Mouse (Mus musculus) retina, postnatal 1 day (tissue): ENCODE results near the gene Pdcd4.

Experiments
- DNase-seq: peaks from one replicate; pipeline ENCODE4 v3.0.0-alpha.2; 2012

Gene Pdcd4

DNA sequence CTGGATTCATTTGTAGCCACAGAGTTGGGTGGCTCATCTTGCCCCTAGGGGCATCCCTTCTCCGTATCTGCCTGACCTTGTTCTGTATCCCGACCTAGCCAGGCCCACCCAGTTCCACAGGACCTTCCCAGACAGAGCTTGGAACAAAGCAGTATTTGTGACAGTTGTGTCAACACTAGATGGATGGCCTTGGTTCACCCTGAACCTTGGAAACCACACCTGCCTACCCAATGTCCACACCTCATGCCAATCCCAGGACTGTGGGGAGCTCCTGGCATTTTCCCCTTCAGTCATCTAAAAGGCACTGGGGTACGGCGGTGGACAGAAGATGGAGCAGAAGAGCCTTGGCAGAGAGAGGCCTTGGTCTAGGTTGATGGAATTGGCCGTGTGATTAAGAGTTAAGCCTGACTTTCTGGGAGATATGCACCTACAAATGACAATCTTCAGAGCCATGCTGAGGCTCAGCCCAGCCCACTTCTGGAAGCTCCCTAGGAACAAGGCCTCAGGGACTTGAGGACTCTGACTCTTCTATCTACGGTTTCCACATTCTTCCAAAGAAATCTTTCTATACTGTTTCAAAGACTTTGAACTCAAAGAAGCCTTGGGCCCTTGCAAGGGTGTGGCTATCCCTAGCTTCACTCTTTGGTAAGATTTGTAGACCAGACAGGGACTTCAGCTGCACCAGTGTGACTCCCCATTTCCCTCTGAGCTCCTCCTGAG is 18.9 kb upstream of the Pdcd4 start:
- DNase-seq: no peak

- DNase-seq: peak; percentile 31
Measured at GRCm38 (mm10) chr19:53875246-53875645, 16.8 kb upstream of the Pdcd4 start.

DNA sequence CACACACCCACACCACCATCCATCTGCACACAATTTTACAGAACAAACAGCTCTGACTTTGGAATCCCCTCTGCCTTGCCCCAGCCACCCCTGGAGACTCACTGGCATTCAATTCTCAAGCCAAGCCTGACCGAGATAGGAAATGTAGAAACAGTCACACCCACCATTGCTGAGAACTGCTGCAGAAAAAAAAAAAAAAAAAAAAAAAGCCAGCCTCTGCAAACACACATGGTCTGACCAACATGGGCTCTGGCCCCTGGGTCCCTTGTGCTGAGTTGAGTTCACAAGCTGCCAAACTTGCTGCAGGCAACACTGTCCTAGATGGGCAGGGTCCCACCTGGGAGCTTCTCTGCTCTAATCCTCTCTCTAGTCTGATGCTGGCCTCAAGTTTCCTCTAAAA is 14.3 kb upstream of the Pdcd4 start:
- DNase-seq: no peak

DNA sequence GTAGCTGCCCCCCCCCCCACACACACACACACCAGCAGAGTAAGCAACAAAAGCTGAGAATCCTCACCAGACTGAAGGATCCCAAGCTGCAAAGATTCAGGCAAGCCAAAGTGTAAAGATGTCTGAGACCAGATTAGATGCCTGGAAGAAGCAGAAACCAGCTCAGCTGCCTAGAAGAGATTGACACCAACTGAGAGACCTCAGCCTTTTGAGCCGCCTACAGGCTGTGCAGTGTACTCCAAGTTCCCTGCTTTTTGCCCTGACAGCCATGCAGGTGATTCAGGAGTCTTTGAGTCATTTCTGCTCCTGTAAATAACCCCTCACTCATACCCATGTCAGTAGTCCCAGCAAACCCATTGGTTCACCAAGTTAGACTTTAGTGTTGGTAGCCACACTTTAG is 11.6 kb upstream of the Pdcd4 start:
- DNase-seq: no peak

DNA sequence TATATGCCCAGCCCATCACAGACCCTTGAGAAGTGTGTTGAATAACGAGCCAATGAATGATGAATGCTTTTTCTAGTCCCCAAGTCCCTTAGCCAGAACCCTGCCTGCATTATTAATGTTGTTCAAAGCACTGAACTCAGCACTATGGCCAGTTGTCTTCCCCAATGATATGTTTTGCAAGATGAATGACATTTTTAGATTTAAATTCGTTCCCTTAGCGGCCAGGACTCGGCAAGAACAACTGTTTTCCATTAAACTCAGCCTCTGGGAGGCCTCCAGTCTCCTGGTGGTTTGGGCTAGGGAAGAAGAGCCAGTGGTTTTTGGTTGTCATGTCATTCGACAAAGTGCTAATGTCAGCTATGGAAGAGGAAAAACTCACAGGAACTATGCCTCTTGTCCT is 10.2 kb upstream of the Pdcd4 start:
- peak; percentile 48 for DNase-seq

DNA sequence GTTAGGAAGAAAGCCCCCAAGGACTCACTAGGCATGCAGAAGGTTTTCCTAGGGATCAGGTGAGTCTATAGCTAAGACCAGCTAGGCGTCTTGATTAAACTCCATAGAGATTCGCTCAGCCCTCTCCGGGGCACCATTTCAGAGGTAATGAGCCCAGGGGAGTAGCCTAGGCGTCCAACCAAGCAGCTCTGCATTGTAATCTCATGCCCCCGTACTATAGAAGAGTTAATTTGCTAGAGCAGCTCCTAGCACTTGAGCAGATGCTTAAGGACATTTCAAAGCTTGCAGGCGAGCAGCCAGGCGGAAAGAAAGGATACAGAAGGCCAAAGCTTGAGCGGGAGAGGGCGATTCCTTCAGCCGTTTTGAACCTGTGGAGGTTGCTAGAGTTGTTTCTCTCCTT is 6.6 kb upstream of the Pdcd4 start:
- DNase-seq: peak; percentile 71

DNA sequence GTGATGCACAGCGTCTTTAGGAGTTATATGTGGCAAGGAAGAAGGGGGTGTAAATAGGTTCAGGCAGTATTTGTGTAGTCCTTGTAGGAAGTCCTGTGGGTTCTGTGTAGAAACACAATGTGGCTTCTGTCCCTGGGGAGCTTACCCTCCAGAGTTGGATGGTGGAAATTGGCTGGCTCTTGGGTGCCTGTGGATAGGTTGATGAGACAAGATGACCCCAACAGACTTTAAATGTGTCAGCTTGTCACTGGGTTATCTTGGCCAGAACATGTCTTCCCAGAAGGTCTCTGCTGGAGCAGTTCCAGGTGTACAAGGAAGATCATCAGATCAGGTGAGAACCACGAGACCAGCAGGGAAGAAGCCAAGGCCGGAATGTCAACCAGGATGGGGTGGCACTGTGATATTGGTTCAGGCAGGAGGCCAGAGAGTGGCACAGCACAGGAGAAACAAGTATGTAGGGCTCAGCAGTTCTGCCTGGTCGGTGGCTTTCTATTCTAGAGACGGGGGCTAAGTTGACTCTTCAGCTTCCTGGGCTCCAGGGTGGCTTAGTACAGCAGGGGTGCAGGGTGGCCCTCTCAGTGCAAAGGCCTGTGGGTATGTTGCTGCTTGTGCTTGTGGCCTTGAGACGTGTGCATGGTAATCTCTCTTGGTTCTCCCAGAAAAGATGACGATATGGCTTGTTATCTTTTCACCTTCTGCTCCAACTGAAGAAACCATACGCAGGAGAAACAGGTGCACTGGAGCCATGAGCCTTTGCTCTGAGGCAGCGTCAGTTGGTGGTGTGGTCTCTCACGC is 5.3 kb upstream of the Pdcd4 start:
- DNase-seq: no peak

DNA sequence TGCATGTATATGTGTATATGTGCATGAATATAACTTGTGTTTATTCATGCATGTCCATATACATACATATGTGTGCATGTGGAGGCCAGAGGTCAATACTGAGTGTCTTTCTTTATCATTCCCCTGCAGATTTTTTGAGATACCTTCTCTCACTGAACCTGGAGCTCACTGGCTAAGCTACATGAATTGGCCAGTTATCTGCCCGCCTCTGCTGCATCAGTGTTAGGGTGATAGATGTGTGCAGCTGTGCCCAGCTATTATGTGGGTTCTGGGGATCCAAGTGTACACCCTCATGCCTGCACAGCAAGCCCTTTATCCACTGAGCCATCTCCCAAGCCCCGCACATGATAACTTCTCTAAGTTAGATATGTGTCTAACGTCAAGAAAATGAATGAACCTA is 4.2 kb upstream of the Pdcd4 start:
- DNase-seq: no peak

DNA sequence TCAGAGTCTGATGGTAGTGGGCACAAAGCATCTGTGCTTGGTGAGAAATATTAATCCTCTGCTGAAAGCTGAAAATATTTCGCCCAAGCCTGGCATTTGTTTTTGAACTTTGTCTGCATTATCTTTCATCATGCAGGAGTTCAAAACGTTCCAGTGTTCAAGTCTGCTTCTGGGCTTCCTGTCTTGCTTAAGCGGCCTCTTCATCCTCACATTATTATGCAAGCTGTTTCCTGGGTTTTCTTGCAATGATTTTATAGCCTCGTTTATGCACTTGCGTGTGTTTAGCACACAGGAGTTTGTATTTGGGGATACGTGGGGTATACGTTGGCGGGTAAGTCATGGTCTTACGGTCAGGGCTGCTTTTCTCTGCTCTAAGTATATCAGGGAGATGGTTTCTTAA is 3.7 kb upstream of the Pdcd4 start:
- DNase-seq: no peak

- DNase-seq: no peak
Measured at GRCm38 (mm10) chr19:53889555-53889954, 2.5 kb upstream of the Pdcd4 start.

DNA sequence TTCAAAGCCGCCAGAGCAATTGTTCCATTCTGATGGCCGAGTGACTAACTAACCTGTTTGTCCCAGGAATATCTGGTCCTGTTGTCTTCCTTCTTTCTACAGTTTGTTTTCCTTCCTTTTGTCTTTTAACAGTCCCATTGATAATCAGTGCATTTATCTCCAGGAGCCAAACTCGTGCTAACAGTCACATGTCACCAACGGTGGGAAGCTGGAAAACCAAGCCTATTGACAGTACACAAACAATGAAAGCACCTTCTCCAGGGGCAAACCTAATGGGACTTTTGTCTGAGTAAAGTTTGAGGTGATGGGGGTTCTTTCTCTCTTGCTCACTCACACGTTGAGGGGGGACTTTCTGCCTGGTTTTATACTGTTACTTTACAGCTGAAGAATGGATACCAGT is 1.8 kb upstream of the Pdcd4 start:
- DNase-seq: no peak

GRCm38 (mm10) chr19:53890781-53891251 is 1.2 kb upstream of the Pdcd4 start:
- no peak for DNase-seq

DNA sequence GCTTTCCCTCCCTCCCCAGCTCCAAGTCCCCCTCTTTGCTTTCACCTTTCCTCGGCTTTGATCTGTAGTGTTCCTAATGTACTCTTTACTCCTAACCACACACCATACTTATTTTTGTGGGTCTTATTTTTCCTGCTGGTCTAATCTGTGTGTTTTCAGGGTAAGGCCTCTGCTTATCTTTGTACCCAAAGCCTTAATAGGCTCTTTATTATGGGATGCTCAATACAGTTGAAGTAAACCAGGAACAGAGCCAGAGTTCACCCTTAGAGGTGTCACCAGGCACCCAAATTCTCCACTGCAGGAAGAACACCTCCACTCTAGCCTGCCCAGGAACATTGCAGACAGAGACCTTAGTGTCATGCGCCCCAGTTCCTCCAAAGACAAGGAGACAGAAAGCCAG is 462 bp upstream of the Pdcd4 start:
- no peak for DNase-seq

DNA sequence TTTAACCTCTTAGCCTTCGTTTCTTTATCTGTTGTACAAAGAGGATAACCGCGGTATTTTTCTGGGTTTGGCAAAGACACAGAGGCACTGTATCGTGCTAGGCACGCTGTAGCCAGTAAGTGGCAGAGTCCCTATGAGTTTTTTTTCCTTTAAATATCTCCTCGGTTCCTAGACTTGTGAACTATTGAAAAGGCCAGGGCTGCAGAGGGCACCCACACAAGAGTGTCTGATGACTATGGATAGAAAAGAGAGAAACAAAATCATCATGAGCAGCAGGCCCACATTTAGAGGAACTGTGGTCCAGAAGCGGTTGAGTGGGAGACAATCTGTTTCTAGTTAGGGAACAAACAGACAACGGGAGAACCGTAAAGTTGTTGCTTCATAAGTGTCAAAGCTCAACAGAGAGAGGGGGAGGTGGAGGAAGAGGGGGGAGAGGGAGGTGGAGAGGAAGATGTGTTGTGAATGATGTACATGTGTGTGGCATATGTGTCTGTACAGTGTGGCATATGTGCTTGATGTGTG is 868 bp downstream of the Pdcd4 start:
- no peak for DNase-seq

DNA sequence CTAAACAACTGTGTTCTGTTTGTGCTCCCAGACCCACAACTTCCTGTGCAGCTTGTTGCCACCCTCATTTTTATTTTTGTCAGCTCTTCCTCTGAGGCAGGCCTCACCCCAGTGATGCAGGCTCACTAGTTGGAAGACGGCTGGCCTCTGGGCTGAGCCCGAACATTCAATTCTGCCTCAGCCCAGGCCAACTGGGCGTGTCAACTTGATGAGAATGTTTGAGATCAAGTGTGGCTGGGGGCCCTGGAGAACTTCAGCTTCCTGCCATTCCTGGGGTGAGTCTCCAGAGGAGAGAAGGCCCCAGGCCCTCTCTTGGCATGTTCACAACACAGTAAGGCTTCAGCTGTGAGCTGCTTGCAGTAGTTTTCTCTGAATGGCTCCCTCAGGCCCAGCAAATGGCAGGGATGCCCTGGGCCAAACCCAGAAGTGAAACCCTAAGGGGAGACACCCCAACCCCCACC is 1.7 kb downstream of the Pdcd4 start:
- DNase-seq: no peak

- DNase-seq: no peak
Measured at GRCm38 (mm10) chr19:53894538-53895121, 2.6 kb downstream of the Pdcd4 start.

- DNase-seq: no peak
Measured at GRCm38 (mm10) chr19:53898046-53898445, 6.0 kb downstream of the Pdcd4 start.

- DNase-seq: no peak
Measured at GRCm38 (mm10) chr19:53898498-53898897, 6.5 kb downstream of the Pdcd4 start.

GRCm38 (mm10) chr19:53898970-53899900 is 7.2 kb downstream of the Pdcd4 start:
- no peak for DNase-seq

DNA sequence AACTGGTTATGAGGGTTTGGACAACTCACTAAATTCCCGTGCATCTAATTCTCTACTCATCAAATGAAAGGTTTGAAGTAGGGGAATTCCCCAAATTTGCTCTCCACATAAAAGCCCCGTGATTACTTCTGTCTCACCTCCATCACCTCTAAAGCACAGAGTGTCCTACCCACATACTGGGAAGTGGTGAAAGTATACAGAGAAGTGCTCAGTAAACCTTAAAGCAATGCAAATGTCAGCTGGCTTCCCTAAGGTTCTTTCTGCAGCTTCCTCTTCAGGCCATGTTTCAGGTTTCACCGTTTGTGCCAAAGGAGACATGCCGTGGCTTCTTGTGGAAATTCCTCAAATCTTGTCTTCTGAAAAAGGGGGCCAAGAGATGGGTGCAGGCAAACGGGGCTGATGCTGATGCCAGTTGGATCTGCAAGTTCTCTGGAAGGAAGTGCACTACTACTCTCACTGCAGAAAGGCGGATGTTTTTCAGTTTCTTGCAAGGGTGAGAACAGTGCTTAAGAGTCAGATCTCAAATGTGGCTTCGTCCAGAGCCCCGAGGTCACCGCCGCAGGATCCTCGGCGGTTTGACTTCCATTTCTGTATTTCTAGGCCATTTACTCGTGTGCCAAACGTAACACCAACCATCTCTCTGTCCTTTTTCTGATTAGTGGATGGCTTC is 8.0 kb downstream of the Pdcd4 start:
- DNase-seq: no peak

DNA sequence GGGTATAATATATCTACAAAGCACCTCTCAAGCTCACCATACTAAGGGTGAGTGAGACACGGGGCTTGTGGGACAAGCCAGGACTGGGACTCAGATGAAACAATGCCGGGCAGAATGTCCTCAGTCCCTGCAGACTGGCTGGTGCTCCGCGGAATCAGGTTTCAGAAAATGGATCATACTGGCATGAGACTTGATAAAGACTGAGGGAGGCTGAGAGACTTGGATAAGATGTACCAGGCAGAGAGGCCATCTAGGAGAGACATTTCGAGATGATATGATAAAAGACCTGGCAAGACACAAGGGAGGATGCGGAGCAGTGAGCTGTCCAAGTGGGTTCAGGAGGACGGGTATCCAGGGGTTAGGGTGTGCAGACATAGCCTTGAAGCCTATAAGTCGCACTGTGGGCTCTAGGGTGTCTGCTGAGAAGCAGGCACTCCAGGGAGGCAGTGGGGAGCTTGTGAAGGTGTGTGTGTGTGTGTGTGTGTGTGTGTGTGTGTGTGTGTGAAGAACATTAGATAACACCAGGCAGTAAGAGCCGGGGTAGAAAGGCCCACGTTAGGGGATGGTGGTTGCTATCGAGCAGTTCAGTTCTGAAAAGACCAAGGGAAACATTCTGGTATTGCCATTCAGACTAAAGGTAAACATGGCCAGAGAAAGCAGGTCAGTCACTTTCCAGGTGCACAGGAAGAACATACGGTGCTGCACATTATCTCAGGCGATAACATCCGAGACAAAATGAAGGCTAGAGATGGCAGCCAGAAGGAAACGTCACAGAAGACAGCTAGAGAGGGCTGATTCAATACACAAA is 10.1 kb downstream of the Pdcd4 start:
- DNase-seq: no peak
